Mouse (Mus musculus) heart, postnatal 0 days (tissue): ENCODE data around the gene Cers5. TPM values are rescaled to one million over a fixed set of nuclear protein-coding genes. Genes with fewer than 3 reads are reported as not detected.

Experiments used
- ATAC-seq: fragments of 200-750 bp; cut with Nextera tagmentation; 2 replicates; pipeline ENCODE4 v1.8.0; 2017; ENCODE audit warnings: low read depth, moderate number of reproducible peaks, moderate library complexity; ENCODE audit not compliant: insufficient read depth
- DNase-seq: peaks from one replicate; pipeline ENCODE4 v3.0.0-alpha.2; 2016; ENCODE audit warnings: low spot score
- H3K27ac ChIP-seq: fragments of 300-500 bp; sonication (generic); 2 replicates; pipeline ENCODE4 v1.5.1; 2014; ENCODE audit warnings: low read depth, mild to moderate bottlenecking
- H3K27me3 ChIP-seq: fragments of 300-500 bp; sonication (generic); 2 replicates; pipeline ENCODE4 v1.6.1; 2014; ENCODE audit warnings: low read length, mixed read lengths; ENCODE audit not compliant: control insufficient read depth, insufficient read depth
- H3K36me3 ChIP-seq: fragments of 300-500 bp; sonication (generic); replicated peaks from 2 replicates; pipeline ENCODE4 v1.6.1; 2014; ENCODE audit warnings: low read length, mixed read lengths; ENCODE audit not compliant: control insufficient read depth, insufficient read depth
- H3K4me1 ChIP-seq: fragments of 300-500 bp; sonication (generic); 2 replicates; pipeline ENCODE4 v1.6.1; 2014; ENCODE audit warnings: antibody characterized with exemption; ENCODE audit not compliant: control insufficient read depth, insufficient read depth
- H3K4me2 ChIP-seq: fragments of 300-500 bp; sonication (generic); 2 replicates; pipeline ENCODE4 v1.6.1; 2014; ENCODE audit warnings: low read depth, mild to moderate bottlenecking, low read length, moderate library complexity
- H3K4me3 ChIP-seq: fragments of 300-500 bp; sonication (generic); 2 replicates; pipeline ENCODE4 v1.5.1; 2014; ENCODE audit warnings: low read depth, low read length
- H3K9ac ChIP-seq: fragments of 300-500 bp; sonication (generic); replicated peaks from 2 replicates; pipeline ENCODE4 v1.6.1; 2014; ENCODE audit warnings: low read depth, low read length, mixed read lengths
- H3K9me3 ChIP-seq: fragments of 300-500 bp; sonication (generic); replicated peaks from 2 replicates; pipeline ENCODE4 v1.6.1; 2016; ENCODE audit warnings: low read length; ENCODE audit not compliant: control insufficient read depth
- CTCF ChIP-seq: IDR thresholded peaks from 2 replicates; pipeline ENCODE4 v1.5.1; 2016; ENCODE audit warnings: antibody characterized with exemption, control low read depth, low read depth
- EP300 ChIP-seq: IDR thresholded peaks from 2 replicates; pipeline ENCODE4 v1.6.1; 2016; ENCODE audit warnings: antibody characterized with exemption, low read depth
- WGBS: fragments of 180-500 bp; shearing (Covaris S2); extraction: QIAGEN DNeasy Blood & Tissue Kit; methylation state at CpG from one replicate; pipeline ENCODE4 v1.1.7; 2014; 5-methylcytosine and 5-hydroxymethylcytosine counted together
- polyA plus RNA-seq: library from polyadenylated mRNA; unstranded; fragments of >200 nt; fragmentation: Nextera tagmentation; extraction: Ambion mirVana; gene quantifications from 2 replicates; pipeline ENCODE4 v1.2.1, GENCODE M21; 2015
- total RNA-seq: library from RNA; depleted of rRNA; stranded (reverse); fragments of >200 nt; gene quantifications from 2 replicates; pipeline ENCODE4 v1.2.3, GENCODE M21; 2014; ENCODE audit warnings: low replicate concordance

Cers5 gene
- total and polyA plus RNA-seq, 2 experiments from 2014 or later, result 37.4 to 58.7 TPM

DNA sequence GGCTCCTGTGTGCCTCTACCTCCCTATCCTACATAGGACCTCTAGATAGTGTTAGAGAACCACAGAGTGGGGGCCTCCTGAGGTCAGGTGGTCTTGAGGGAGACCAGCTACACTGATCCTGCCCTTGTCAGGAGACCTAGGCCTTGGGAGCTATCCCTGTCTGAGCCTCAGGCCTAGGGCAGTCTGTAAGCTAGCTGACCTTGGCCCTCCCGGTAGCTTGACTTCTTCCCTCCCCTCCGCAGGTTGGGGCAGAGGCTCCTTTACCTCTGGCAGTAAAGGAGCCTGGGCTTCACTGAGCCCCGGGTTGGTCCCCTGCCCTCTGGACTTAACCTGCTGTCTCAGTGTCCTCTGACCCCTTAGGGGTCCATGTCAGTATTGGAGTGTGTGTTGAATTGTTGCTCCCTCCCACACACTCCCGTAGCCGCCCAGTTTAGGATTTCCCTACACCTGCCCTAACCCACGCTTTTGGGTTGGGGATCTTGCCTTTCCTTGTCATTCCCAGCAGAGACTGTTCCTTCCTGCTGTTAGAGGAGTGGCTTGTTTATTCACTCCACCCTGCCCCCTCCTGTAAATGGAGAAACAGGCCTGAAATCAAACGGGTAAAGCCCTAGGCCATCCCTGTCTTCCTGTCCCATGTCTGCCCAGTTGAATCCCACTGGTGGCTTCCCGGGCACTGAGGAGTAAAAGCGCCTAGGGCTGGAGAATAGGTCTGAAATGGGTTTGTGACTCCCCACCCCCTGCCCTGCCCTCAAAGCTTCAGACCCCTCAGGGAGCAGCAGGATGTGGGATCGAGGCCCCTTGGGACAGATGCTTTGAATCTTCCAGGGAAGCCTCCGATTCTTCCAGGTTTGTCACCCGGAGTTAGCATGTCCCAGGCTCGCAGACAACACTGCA lies 59.8 kb downstream of the Cers5 start:
- DNase-seq, result no peak
- Histone ChIP-seq H3K4me1 (peaks cover 22% of the 10 kb centered on the region), H3K27ac (peak overlapping the region; percentile 95)

DNA sequence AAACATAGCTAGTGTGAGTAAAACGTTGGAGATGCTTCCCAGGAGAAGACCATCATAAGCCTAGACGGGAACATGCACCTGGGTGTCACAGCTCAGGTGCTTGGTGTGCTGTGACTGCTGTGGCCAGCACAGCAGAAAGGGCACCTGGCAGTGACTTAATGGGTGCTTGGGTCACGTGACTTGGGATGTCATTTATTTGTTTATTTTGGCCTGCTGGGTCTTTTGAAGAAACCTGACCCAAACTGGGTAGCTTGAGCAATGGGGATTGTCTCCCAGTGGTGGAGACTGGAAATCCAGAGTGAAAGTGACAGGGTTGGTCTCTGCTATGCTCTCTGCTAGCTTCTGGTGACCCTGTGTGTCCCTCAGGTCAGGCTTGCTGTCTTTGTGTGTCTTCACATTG lies 61.2 kb downstream of the Cers5 start:
- Histone ChIP-seq H3K9ac (no peak overlapping the region), H3K9me3 (no peaks in the 10 kb centered on the region), H3K4me3 (no peak overlapping the region), H3K27me3 (no peaks in the 10 kb centered on the region), H3K27ac (no peak overlapping the region), H3K4me2 (no peak overlapping the region), H3K4me1 (peaks cover 15% of the 10 kb centered on the region), H3K36me3 (peaks cover 63% of the 10 kb centered on the region)
- WGBS, result 79% methylated on average over 3 of the region's 3 CpGs
- DNase-seq (no peak), ATAC-seq (no peak)
- TF ChIP-seq EP300, result no peak
- no peak for TF ChIP-seq CTCF

More for the DNA sequence above, 59.8 kb downstream of the Cers5 start:
- H3K9me3 ChIP-seq, result no peaks in the 10 kb centered on the region
- H3K4me3 ChIP-seq, result no peak overlapping the region
- no peak for TF ChIP-seq CTCF
- H3K4me2 ChIP-seq, result no peak overlapping the region
- H3K27me3 ChIP-seq, result no peaks in the 10 kb centered on the region
- WGBS, result 64% methylated on average over 13 of the region's 13 CpGs
- ATAC-seq, result no peak
- H3K36me3 ChIP-seq, result peaks cover 52% of the 10 kb centered on the region
- peak overlapping the region; percentile 24; the same call in 1 of the 2 replicates for H3K9ac ChIP-seq

DNA sequence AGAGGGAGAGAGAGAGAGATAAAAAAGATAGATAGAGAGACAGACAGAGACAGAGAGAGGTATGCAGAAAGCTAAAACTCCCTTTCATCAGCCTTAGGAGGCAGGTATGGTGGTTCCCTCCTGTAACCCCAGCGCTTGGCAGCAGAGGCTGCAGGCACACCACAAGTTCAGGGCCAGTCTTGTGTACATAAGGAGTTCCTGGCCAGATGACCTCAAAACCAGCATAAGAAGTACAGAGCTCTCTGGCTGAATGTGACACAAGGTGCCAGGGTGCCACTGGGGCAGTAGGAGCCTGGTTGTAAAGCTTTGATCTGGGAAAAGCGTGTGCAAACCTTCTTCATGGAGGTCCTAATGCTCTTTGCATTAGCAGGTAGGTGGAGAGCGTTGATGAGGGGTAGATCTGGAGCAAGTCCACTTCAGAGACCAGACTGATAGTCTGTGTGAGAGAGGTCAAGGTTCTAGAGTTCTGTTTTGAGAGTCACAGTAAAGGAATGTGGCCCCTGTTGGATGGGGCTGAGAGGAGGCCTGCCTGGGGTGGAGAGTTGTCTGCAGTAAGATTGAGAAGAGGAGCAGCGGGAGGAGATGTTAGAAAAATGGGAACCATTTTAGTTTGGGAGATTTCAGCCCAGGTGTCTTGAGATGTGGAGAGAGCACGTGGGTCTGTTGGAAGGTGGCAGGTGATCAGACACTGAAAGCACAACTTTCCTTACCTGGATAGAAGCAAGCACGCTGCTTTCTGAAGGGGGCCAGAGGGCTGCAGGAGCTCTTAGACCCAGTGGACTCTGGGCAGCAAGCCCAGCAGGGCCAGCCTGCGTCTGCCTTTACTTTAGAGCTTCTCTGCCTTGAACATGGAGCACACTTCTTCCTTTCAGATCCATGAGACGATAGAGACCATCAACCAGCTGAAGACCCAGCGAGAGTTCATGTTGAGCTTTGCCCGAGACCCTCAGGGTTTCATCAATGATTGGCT lies 62.2 kb downstream of the Cers5 start:
- no peaks in the 10 kb centered on the region for H3K27me3 ChIP-seq
- DNase-seq (no peak), ATAC-seq (no peak)
- H3K9me3 ChIP-seq, result no peaks in the 10 kb centered on the region
- H3K4me3 ChIP-seq, result no peak overlapping the region
- WGBS, result 81% methylated on average over 10 of the region's 10 CpGs
- H3K27ac ChIP-seq, result no peak overlapping the region
- peaks cover 5% of the 10 kb centered on the region; the same call in 1 of the 2 replicates for H3K4me1 ChIP-seq
- TF ChIP-seq EP300 (no peak), CTCF (no peak)
- H3K9ac ChIP-seq, result no peak overlapping the region
- H3K4me2 ChIP-seq, result no peak overlapping the region
- peaks cover 69% of the 10 kb centered on the region for H3K36me3 ChIP-seq

DNA sequence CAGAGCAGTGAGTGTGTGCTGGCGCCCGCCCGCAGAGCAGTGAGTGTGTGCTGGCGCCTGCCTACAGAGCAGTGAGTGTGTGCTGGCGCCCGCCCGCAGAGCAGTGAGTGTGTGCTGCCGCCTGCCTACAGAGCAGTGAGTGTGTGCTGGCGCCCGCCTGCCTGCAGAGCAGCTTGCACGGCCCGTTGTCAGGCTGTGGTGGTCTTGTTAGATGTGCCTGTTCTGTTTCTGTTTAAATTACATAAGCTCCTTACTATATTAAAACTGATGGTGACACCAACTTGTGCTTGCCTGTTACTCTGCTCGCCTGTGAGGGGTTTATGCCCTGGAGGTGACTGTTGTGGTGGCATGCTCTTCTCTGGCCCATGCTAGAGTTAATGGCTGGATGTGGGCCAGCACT lies 64.5 kb downstream of the Cers5 start:
- Histone ChIP-seq H3K4me3 (no peak overlapping the region), H3K9me3 (no peaks in the 10 kb centered on the region), H3K4me1 (peaks cover 19% of the 10 kb centered on the region), H3K4me2 (no peak overlapping the region), H3K27ac (no peak overlapping the region), H3K27me3 (no peaks in the 10 kb centered on the region), H3K36me3 (peaks cover 69% of the 10 kb centered on the region), H3K9ac (no peak overlapping the region)
- 93% methylated on average over 13 of the region's 13 CpGs for WGBS
- ATAC-seq (no peak), DNase-seq (no peak)
- no peak for TF ChIP-seq CTCF

DNA sequence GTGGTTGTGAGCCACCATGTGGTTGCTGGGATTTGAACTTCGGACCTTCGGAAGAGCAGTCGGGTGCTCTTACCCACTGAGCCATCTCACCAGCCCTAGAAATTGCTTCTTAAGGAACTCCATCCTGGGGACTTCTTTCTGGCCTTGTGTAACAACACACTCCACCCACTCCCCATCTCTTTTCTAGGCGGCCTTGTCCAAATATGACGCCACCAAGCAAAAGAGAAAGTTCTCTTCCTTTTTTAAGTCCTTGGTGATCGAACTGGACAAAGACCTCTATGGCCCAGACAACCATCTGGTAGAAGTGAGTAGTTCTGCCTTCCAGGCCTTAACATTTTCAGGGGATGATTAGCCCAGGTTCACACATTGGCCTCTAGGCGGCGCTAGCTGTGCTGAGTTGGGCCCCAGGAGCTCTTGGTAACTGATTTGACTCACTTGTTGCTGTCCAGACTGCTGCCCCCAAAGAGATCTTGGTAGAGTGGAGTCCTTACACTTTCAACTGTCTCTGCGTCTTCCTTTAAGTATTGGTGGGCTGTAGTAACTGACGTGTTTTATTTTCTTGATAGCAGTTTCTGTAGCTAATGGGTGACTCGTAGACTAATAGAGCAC lies 67.1 kb downstream of the Cers5 start, which contains the start of gene Gm17349:
Gene Gm17349 (minus strand): TSS at position 51 of the 609 bp plus-strand sequence.
- Histone ChIP-seq H3K36me3 (peaks cover 43% of the 10 kb centered on the region), H3K4me2 (peak within 1 kb of the TSS; percentile 70), H3K27ac (peak within 1 kb of the TSS; percentile 99), H3K9ac (peak within 1 kb of the TSS; percentile 36), H3K9me3 (no peaks in the 10 kb centered on the region), H3K27me3 (no peaks in the 10 kb centered on the region), H3K4me3 (peak within 1 kb of the TSS; percentile 26), H3K4me1 (peaks cover 31% of the 10 kb centered on the region)
- no peak for ATAC-seq
- 64% methylated on average over 11 of the region's 11 CpGs for WGBS
- peak; percentile 69 for DNase-seq
- peak; percentile 74 for TF ChIP-seq CTCF
- no peak for TF ChIP-seq EP300
